Mouse (Mus musculus) spleen, adult 18-20 months (tissue): ENCODE measurements around the gene Myo9b.

Experiments used
- DNase-seq, 2 experiments: peaks; one replicate each; pipeline ENCODE4 v3.0.0; 2022; ENCODE audit warnings: mixed read lengths in 2 of 2

Gene Myo9b

DNA sequence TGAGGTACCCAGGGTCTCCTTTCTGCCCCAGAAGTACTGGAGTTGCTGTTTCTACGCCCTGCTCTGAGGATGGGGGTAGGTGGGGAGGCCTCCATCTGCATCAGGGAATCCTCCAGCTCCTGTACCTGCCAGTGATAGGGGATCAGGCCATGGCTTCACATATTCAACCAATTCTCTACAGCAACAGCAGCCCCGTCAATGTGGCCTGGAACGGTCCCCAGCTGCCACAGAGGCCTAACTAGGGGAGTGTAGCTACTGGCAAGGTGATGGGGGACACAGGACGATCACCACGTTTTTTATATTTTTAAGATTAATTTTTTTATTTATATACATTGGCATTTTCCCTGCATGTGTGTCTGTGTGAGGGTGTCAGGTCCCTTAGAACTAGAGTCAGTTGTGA is 119.9 kb downstream of the Myo9b start:
- peak in 1 of 2 experiments; percentile 1 for DNase-seq

DNA sequence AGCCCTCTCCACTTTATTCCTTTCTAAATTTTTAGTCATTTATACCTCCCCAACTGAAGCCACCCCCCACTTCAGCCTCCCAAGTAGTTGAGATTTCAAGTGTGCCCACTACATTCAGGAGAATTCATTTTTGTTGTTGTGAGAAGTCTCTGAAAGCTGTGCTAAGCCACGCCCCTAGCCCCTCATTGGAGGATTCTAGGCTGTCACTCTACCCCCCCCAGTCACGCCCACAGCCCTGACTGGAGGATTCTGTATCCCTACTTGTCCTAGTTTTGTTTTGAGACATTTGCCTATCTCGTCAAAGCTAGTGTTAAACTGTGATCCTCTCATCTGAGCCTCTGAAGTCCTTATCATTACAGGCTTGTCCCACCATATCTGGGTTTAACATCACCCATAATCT is 120.4 kb downstream of the Myo9b start:
- peak in 1 of 2 experiments; percentile 5 for DNase-seq

DNA sequence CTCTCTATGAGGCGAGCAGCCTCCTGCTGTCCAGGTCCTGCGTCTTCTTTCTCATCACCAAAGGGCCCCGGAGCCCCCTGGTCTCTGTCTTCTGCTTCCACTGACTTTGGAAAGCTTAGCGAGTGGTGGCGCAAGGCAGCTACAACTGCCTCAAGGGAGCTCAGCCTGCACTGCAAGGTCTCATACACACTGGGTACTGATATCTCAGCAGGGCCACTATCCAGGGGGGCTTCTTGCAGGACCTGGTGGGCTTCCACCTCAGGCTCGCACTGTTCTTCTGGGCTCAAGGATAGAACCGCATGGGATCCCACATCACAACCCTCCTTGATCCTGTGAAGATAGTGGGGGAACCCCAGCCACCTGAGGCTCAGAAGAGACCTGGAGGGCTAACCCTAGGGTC is 122.0 kb downstream of the Myo9b start:
- DNase-seq: peak in 1 of 2 experiments; percentile 3

DNA sequence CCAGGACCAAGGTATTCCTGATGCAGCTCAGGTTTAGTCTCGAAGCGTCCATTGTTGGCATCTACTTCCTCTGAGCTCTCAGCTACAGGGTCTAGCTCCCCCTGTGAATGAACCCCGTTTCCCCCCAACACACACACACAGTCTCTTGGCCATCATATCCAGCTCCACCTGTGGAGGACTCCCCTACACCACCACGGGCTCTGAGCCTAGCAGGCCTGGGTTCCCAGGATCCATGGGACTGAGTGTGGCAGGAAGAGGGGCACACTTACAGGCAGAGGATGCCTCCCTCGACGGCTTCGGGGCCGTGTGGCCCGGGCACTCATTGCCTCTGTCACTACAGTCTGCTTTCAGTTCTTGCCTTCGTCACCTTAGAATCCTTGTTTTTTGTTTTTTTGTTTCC is 122.6 kb downstream of the Myo9b start:
- DNase-seq: peak; percentile 1 to 3

DNA sequence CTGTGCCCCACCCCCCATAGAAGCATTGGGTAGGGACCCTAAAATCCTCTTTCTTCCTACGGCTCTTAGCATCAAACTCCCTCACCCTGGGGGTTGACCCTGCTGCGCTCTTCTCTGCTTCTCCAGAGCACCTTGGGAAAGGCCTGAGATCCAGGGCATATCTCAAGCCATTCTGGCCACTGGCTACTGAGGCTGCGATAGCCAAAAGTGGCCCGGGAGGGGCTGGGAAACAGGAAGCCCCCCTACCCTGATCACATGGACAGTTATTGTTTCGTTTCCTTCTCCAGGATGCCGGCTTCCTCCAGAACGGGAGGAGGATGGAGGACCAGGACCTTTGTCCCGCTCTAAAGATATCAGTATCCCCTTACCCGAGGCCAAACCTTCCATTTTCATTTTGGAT is 123.1 kb downstream of the Myo9b start, which contains the start of gene Ushbp1:
Ushbp1 (minus strand) TSS at position 174 of the 400 bp plus-strand sequence.
- peak; percentile 3 to 7 for DNase-seq

DNA sequence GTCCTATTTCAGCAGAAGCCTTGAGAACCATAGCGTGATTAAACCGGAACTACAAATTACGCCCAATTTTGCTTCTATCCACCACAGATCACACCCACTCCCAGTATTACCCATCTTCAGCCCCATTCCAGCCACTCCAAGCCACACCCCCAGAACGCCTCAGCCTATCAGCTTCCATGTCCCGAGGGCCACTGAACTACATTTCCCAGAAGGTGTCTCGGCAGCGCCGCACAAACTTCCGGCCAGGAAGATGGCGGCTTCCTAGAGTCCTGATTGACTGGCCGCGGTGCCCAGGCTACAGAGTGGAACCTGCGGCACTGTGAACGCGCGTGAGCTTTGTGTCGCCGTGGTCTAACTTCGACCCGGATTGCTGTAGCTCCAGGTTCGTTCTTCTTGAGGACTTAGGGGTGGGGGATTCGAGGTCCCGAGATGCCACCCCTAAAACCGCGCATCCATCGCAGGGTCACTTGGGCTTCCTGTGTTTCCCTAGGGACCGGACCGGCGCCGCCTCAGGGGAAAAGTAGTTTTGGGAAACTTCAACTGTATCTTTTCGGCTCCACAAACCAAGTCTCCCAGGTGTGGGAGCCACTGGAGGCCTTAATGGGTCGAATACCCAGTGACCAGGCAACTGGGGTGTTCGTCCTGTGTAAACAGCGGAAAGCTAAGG is 124.3 kb downstream of the Myo9b start, which contains the start of gene Babam1:
Babam1 (plus strand) TSS at position 223 of the 667 bp plus-strand sequence.
- peak; percentile 81 for DNase-seq

DNA sequence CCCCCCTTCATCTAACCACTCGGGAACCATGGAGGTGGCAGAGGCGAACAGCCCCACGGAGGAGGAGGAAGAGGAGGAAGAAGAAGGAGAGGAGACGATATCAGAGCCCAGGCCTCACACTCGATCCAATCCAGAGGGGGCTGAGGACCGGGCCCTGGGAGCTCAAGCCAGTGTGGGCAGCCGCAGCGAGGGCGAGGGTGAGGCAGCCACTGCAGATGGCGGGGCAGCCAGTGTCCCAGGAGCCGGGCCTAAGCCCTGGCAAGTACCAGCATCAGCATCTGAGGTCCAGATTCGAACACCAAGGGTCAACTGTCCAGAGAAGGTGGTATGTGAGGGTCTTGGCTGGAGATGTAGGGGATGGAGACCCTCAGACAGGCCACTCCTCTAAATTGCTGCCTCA is 125.2 kb downstream of the Myo9b start:
- peak; percentile 1 to 9 for DNase-seq

DNA sequence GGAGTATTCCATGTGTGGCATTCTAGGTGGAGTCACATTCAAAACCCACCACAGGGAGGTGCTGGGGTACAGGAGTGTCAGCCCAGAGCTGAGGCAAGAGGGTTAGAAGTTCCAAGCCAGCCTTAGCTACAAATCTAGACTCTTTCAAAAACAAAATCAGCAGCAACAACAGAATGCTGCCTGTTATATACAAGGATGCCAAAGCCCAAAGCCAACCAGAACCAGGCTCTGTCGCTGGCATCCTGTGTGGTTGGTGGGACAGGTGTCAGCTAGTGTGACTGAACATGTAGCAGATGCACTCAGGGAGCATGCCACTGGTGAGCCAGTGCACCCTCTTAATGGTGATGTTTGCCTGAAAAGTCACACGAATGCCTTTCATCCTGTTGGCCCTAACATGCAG is 128.3 kb downstream of the Myo9b start:
- peak in 1 of 2 experiments; percentile 1 for DNase-seq

DNA sequence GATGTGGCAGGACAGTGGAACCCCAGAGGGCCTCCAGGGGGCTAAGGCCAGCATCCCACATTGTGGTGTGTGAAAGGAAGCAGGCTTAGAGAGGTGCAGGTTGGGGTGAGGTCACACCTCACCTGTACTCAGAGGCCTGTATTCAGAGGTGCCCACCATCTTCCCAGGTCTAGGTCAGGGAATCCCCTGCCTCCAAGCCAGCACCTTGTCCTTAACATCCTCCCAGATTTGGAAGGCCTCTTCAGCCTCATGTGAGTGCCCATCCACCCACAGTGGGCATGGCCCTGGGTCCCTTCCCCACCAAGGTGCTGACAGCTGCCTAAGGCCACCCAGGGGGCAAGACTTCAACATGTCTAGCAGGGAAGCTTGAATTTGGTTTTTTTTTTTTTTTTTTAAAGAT is 128.9 kb downstream of the Myo9b start:
- peak in 1 of 2 experiments; percentile 3 for DNase-seq

DNA sequence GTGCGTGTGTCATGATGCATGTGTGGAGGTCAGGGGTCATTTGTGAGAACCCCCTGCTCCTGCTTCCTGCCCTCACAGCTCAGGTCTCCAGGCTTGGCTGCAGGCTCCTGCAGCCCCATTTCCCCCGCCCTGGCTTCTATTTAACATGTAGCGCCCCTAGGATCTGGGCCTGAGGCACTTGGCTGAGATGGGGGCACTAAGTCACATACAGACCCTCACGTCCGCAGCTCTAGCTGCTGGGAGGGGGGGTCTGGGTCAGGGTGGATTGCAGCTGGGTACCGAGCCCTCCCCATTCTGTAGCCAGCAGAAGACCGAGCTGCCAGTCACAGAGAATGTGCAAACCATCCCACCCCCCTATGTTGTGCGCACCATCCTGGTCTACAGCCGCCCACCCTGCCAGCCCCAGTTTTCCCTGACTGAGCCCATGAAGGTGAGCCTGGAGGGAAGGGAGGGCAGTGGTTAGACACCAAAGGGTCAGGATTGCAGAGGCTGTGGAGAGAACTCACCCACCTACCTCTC is 130.0 kb downstream of the Myo9b start:
- DNase-seq: peak in 1 of 2 experiments; percentile 2

DNA sequence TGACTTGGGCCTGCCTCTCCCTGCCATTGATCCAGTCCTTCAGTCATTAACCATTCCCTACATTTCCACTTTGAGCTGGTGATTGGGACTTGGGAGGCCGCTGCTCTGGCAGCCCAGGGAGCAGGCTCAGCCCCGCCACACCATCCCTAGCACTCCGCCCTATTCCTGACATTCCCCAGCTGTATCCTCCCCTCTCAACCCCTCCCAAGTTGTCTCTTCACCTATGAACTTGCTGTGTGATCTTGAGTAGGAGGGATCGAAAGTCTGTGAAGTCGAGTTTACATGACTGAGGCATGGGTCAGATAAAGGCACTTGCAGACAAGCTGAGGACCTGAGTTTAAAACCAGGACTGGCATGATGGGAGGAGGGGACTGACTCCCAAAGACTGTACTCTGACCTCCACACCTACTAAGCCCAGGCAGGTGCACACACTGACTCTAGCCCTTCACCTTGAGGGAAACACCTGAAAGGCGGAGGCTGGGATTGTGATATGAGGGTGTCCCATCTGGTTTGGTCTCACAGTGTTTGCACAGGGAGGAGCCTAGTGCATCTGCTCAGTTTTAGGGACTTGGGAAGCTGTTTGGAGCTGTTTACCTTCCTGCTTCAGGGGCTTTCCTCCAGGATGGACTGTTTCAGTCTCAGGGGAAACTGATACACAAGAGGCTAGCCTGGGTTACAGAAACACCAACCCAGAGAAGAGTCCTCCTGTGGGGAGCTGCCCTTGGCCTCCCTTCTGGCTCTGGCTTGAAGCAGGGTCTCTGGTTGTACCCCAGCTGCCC is 130.8 kb downstream of the Myo9b start:
- peak in 1 of 2 experiments; percentile 2 for DNase-seq

DNA sequence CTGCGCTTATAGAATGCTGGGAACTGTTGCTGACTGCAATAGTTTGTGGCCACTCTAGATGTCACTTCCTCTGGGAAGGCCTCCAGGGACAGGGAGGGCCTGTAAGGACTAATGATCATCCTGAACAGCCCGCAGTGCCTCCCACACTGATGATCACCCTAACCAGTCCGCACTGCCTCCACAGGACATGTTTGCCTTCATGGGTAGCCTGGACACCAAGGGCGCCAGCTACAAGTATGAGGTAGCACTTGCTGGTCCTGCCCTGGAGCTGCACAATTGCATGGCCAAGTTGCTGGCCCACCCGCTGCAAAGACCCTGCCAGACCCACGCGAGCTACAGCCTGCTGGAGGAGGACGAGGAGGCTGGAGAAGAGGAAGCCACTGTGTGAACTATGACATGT is 131.5 kb downstream of the Myo9b start:
- peak in 1 of 2 experiments; percentile 3 for DNase-seq

DNA sequence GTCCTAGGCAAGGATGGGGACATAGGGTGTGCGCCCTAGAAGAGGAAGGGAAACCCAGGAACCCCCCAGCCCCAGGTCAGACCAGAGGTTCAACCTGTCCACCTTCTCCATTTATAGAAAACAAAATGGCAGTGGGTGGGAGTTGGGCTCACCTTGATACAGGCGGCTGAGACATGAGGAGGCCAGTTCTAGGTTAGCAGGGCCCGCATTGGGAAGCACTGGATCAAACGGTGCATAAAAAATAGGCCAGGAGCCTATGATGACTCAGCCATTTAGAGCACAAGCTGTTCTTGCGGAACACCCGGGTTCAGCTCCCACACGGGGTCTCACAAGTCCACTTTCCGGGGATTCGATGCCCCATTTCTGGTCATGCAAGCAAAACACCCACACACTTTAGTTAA is 132.4 kb downstream of the Myo9b start:
- DNase-seq: peak in 1 of 2 experiments; percentile 4

DNA sequence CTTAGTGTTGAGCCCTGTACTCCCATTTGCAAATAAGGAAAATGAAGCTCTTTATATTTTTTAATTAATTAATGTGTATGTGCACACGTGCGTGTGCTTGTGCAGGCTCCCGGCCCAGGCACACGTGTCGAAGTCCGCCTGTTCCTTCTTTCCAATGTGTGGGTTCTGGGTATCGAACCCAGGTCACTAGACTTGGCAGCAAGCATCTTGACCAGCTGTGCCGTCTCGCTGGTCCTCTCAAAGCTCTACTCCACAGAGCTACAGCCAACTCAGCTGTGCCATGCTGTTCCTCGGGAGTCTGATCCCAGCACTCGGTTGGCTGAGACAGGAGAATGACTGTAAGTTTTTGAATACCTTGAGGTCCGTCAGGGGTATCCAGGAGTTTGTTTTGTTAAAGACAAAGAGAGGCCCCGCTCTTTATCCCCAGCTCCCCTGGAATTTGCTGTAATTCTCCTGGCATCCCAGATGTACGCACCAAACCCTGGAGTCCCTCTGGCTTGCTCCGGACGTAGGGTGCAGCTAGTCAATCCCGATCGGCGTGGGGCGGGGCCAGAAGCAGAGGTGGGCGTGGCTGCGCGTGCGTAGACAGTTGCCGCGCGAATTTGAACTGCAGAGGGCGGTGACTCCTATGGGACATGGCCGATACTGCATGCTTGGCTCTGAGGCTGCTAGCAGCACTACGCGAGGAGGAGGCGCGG is 133.0 kb downstream of the Myo9b start, which contains the start of gene Ankle1:
Ankle1 (plus strand) TSS at position 610 of the 698 bp plus-strand sequence.
- peak; percentile 88 to 98 for DNase-seq

DNA sequence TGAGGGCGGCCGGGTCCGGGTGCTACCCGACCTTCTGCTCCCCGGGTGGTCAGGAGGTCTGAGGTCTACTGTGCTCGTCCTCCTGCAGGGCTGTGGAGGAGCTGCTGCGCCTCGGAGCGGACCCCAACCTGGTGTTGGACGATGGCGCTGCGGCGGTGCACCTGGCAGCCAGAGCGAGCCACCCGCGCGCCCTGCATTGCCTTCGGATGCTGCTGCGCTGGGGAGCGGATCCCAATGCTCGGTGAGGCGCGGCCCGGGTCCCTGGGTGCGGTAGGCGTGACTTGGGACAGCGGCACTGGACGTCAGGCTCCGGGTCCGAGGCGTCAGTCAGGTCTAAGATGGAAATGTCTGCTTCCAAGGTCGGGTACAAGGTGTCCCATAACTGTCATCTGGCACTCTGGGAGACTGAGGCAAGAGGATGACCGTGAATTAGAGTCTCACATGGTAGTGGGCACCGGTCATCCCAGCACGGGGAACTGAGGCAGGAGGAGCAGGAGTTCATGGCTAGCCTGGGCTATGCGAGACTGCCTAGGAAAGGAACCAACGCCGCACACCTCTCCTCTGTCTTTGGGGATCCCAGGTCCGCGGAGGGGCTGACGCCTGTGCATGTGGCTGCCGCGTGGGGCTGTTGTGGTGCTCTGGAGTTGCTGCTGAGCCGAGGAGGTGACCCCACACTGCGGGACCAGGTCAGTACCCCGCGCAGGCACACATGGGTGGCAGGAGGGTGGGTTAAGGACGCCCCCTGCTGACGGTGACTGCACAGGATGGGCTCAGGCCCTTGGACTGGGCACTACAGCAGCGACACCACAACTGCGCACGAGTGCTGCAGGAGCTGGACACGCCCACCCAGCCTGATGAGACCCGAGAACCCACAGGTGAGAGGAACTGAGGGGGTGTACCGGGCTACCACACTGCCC is 133.8 kb downstream of the Myo9b start:
- peak; percentile 52 to 63 for DNase-seq

DNA sequence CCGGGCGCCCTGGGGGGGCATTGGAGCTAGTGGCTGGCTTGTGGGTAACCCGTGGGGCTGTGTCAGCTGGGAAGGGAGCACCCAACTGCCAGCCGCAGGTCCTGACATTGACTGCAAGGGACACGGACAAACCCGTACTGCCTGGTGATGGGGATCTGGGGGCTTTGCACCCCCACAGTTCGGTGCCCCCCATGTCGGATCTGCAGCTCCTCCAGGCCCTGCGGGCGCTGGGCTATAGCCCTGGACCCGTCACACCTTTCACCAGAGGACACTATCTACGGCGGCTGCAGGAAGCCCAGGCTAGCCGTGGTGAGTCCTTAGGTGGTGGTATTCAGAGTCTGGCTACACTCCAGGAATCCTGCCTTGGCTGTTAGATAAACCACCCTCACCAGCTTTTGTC is 134.9 kb downstream of the Myo9b start:
- no peak for DNase-seq

DNA sequence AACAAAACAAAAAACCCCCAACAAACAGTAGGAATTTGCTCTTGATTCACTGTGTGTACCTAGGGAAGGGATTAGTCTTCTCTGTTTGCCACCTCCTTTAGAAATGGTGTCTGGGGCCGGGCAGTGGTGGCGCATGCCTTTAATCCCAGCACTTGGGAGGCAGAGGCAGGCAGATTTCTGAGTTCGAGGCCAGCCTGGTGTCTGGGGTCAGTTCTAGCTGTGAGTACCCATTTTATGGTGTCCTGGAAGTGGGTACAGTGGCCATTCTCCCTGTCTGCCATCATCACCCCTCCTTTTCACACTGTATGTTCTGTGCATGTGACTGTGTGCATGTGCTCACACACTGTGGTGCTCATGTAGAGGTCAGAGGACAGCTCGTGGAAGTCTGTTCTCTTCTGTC is 135.7 kb downstream of the Myo9b start:
- no peak for DNase-seq
